Mouse (Mus musculus) B cell, adult 2 months (primary cell): ENCODE measurements at regions not wholly inside any gene's neighbourhood (a gene's known extent, or its start where the extent isn't known, plus 50 kb on each side); places are given as distances from the start of the nearest gene placed in this dataset.
"Not testable (repeated sequence)": the region's sequence is repeated elsewhere in the genome, so short reads cannot be mapped to it uniquely, and the experiment has no call there.

Experiments
- DNase-seq, 2 experiments: peaks; one replicate each; pipeline ENCODE4 v3.0.0; 2022

GRCm38 (mm10) chrX:50602461-50602875, 174.2 kb upstream of the Olfr1324 start:
- peak in 1 of 2 experiments; percentile 71 for DNase-seq

- DNase-seq: peak in 1 of 2 experiments; percentile 86
Observed at GRCm38 (mm10) chrX:50600262-50600661, 172.0 kb upstream of the Olfr1324 start.

GRCm38 (mm10) chrX:50599780-50600179, 171.5 kb upstream of the Olfr1324 start:
- DNase-seq: peak in 1 of 2 experiments; percentile 72

- DNase-seq: peak in 1 of 2 experiments; percentile 46
Observed at GRCm38 (mm10) chrX:50597626-50598025, 169.3 kb upstream of the Olfr1324 start.

- DNase-seq: peak in 1 of 2 experiments; percentile 75
Observed at GRCm38 (mm10) chrX:50597105-50597504, 168.8 kb upstream of the Olfr1324 start.

GRCm38 (mm10) chrX:50594976-50595375, 166.7 kb upstream of the Olfr1324 start:
- DNase-seq: not testable (repeated sequence)

- DNase-seq: peak in 1 of 2 experiments; percentile 63
Observed at GRCm38 (mm10) chrX:50591477-50591876, 163.2 kb upstream of the Olfr1324 start.

GRCm38 (mm10) chrX:50590673-50591341, 162.5 kb upstream of the Olfr1324 start:
- peak in 1 of 2 experiments; percentile 63 for DNase-seq

GRCm38 (mm10) chrX:50588892-50589291, 160.6 kb upstream of the Olfr1324 start:
- DNase-seq: no peak

- peak in 1 of 2 experiments; percentile 81 for DNase-seq
Observed at GRCm38 (mm10) chrX:50583741-50584580, 155.7 kb upstream of the Olfr1324 start.

GRCm38 (mm10) chrX:50580200-50580599, 151.9 kb upstream of the Olfr1324 start:
- peak in 1 of 2 experiments; percentile 75 for DNase-seq

GRCm38 (mm10) chrX:50576824-50577223, 148.5 kb upstream of the Olfr1324 start:
- peak in 1 of 2 experiments; percentile 83 for DNase-seq

- peak in 1 of 2 experiments; percentile 64 for DNase-seq
Observed at GRCm38 (mm10) chrX:50572191-50573095, 144.1 kb upstream of the Olfr1324 start.

GRCm38 (mm10) chrX:50569087-50569486, 140.8 kb upstream of the Olfr1324 start:
- DNase-seq: peak in 1 of 2 experiments; percentile 66

- DNase-seq: peak in 1 of 2 experiments; percentile 89
Observed at GRCm38 (mm10) chrX:50566345-50566744, 138.0 kb upstream of the Olfr1324 start.

GRCm38 (mm10) chrX:50565031-50565430, 136.7 kb upstream of the Olfr1324 start:
- not testable (repeated sequence) for DNase-seq

- DNase-seq: no peak
Observed at GRCm38 (mm10) chrX:50560915-50561314, 132.6 kb upstream of the Olfr1324 start.

GRCm38 (mm10) chrX:50550297-50550696, 122.0 kb upstream of the Olfr1324 start:
- DNase-seq: peak in 1 of 2 experiments; percentile 44

GRCm38 (mm10) chrX:50549713-50550112, 121.4 kb upstream of the Olfr1324 start:
- peak in 1 of 2 experiments; percentile 76 for DNase-seq

- peak in 1 of 2 experiments; percentile 5 for DNase-seq
Observed at GRCm38 (mm10) chrX:50537785-50538159, 109.5 kb upstream of the Olfr1324 start.

GRCm38 (mm10) chrX:50537122-50537784, 109.0 kb upstream of the Olfr1324 start:
- DNase-seq: peak; percentile 19 to 33

- no peak for DNase-seq
Observed at GRCm38 (mm10) chrX:50504047-50504446, 75.7 kb upstream of the Olfr1324 start.
